Mouse (Mus musculus): ENCODE measurements around the gene Lama4. TPM values are rescaled to one million over a fixed set of nuclear protein-coding genes. Genes with fewer than 3 reads are reported as not detected.

Gene Lama4
- total RNA-seq, 2 experiments from 2014 or later: 63.9 to 73.1 TPM

- intact Hi-C loops (cut with DNase I; ENCODE audit: low total_unique reads): no loop called here
- no peak for DNase-seq
Measured at GRCm38 (mm10) chr10:39137766-39138165, 172.5 kb downstream of the Lama4 start.

DNA sequence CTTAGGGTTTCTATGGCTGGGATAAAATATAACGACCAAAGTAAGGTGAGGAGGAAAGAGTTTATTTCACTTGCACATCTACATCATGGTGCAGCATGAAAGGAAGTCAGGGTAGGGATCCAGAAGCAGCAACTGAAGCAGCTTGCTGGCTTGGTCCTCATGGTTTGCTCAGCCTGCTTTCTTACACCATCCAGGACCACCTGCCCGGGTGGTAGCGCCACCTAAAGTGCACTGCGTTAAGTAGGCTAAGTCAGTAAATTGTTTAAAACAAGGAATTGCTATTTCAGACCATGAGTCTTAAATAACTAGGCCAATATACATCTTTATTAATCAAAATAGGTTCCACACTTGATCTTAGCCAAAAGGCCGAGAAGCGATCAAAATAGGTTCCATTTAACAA, 173.4 kb downstream of the Lama4 start:
- intact Hi-C loops (cut with DNase I; ENCODE audit: low total_unique reads): no loop called here
- no peak for DNase-seq

DNA sequence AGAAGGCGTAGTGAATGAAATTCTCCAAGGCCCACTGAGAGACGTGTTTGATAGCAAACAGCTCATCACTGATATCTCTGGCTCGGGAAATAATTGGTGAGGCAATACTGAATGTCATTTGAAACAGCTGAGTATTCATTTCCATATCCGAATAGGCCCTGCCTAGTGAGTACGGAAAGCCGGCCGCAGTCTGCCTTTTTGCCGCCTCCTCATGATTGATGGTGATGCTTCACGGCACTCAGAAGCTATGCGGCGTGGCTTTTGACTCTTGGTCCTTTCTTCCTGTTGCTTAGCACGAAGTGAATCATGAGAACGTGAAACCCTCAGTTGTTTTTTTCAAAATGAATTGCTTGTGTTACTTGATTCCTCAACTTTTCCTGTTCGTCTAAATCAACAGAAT, 175.5 kb downstream of the Lama4 start:
- intact Hi-C loops (cut with DNase I; ENCODE audit: low total_unique reads): no loop called here
- DNase-seq: no peak

DNA sequence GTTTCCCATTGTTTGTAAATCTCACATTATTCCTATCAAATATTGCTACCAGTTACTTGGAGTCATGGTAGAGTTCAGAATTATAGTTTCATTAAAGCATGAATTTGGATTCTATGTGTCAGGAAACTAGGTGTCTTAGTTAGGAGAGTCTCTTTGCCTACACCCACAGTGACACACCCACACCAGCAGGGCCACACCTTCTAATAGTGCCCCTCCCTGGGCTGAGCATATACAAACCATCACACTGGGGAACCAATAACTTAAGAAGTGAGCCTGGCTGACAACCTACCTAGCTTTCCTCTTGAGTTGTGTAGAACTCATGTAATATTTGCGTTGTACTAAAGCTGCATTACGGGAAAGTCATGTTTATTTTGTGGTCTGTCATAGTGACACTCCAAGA, 176.1 kb downstream of the Lama4 start:
- intact Hi-C loops (cut with DNase I; ENCODE audit: low total_unique reads): no loop called here
- no peak for DNase-seq

- DNase-seq: no peak
- intact Hi-C loops (cut with DNase I; ENCODE audit: low total_unique reads): no loop called here
Measured at GRCm38 (mm10) chr10:39142216-39142615, 176.9 kb downstream of the Lama4 start.

DNA sequence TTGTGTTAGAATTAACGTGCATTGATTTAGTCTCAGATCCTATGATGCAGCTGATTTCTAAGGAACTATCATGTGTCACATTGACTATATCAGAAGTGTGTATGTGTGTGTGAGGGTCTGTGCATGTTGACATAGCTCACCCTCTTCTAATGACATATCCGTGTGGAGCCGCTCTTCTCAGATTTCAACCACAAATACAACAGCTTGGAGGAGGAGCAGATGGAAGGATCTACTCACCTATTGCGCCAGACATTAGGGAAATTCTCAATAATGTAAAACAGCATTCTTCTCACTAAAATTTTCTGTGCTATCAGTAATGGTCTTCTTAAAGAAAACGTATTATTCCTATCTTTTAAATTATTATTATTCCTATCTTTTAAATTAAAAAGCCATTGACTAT, 191.4 kb downstream of the Lama4 start:
- DNase-seq: no peak
- intact Hi-C loops (cut with DNase I; ENCODE audit: low total_unique reads): no loop called here

- intact Hi-C loops (cut with DNase I; ENCODE audit: low total_unique reads): no loop called here
- no peak for DNase-seq
Measured at GRCm38 (mm10) chr10:39157321-39157720, 192.0 kb downstream of the Lama4 start.

GRCm38 (mm10) chr10:39158306-39158705, 193.0 kb downstream of the Lama4 start:
- intact Hi-C loops (cut with DNase I; ENCODE audit: low total_unique reads): no loop called here
- DNase-seq: no peak

Other genes starting within 250 kb of the Lama4 start
- gene Rfpl4b, start 143.7 kb upstream of the Lama4 start, total RNA-seq (2021): not detected
- gene Fam229b, start 168.4 kb downstream of the Lama4 start, total RNA-seq (2021): 1 to 10 TPM; 3.0 to 3.5 TPM
- 1 to 10 TPM in 1 of 2 experiments, under 1 TPM in 1; 0.88 to 1.4 TPM for gene Tube1, start 168.5 kb downstream of the Lama4 start, total RNA-seq (2021)
- under 1 TPM; 0.14 to 0.16 TPM for gene Ccn6, start 198.3 kb downstream of the Lama4 start, total RNA-seq (2021)

Measured in gastrocnemius, postnatal 14 days (tissue).